Mouse (Mus musculus) cerebellum, adult 2 months (tissue): ENCODE results near the gene Il17f. TPM values are rescaled to one million over a fixed set of nuclear protein-coding genes. Genes with fewer than 3 reads are reported as not detected.

Experiments used
- DNase-seq, 2 experiments: peaks; one replicate each; pipeline ENCODE4 v3.0.0; 2021
- H3K27ac ChIP-seq: fragments of 200-500 bp; 2 replicates; pipeline ENCODE4 v1.5.1; 2012; ENCODE audit warnings: low read length, control low read depth, inconsistent platforms; ENCODE audit not compliant: insufficient read depth
- H3K27me3 ChIP-seq: fragments of 200-500 bp; 2 replicates; pipeline ENCODE4 v1.6.1; 2012; ENCODE audit warnings: inconsistent platforms, mild to moderate bottlenecking, low read length, moderate library complexity; ENCODE audit not compliant: control insufficient read depth, insufficient read depth
- H3K4me1 ChIP-seq: fragments of 200-500 bp; 2 replicates; pipeline ENCODE4 v1.6.1; 2011; ENCODE audit warnings: low read length; ENCODE audit not compliant: control insufficient read depth, insufficient read depth
- H3K4me3 ChIP-seq: fragments of 200-500 bp; replicated peaks from 2 replicates; pipeline ENCODE3; 2011; ENCODE audit warnings: mild to moderate bottlenecking, low read depth, low read length, control low read depth; ENCODE audit not compliant: insufficient read depth
- CTCF ChIP-seq: fragments of 200-500 bp; IDR thresholded peaks from 2 replicates; pipeline ENCODE4 v1.5.1; 2011; ENCODE audit warnings: low read depth, mild to moderate bottlenecking, control low read depth, low read length, moderate library complexity, borderline replicate concordance; ENCODE audit not compliant: insufficient read depth
- POLR2A ChIP-seq: fragments of 200-500 bp; IDR thresholded peaks from 2 replicates; pipeline ENCODE4 v1.6.1; 2011; ENCODE audit warnings: low read length, control low read depth, borderline replicate concordance; ENCODE audit not compliant: insufficient read depth
- WGBS: fragments of 180-500 bp; shearing (Covaris S2); methylation state at CpG from one replicate; pipeline ENCODE4 v1.1.7; 2018; 5-methylcytosine and 5-hydroxymethylcytosine counted together
- polyA plus RNA-seq: library from polyadenylated mRNA; depleted of rRNA; stranded (reverse); fragments of >200 nt; gene quantifications from 2 replicates; pipeline ENCODE4 v1.2.3, GENCODE M21; 2012

Il17f gene
- polyA plus RNA-seq, 1 experiment: not detected

DNA sequence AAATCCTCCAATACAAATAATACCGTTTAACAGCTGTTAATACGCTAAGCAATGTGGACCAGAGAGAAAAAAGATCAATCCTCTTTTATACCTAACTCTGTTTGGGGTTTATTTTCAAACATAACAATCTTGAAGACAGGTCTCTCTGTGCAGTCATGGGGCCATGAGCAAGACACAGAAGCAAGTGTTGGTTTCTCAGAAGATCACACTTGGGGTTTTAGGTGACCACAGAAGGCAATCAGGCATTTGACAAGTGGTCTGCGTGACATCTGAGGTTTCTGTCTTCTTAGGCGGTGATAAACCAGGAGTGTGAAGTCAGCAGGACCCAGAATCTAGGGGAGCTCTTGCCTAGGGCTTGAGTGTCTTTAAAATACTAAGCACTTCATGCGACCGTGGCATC, 23.9 kb downstream of the Il17f start:
- no peak overlapping the region for H3K4me3 ChIP-seq
- TF ChIP-seq POLR2A (no peak), CTCF (no peak)

DNA sequence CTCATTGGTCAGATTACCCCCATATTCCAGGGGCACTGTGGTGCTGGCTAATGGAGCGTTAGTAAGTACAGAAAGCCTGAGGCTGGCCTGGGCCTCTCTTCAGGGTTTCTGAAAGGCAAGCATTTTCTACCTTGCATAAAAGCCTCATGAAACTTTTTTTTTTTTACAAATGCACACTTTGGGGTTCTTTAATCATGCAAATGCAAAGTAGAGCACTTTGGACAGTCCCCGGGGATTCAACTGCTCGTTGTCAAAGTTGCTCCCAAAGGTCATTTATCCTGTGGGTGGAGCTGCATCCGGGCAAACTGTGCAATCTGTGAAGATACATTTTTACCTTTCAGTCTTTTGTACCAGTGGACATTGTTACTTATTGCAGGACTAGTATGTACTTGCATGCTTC, 29.0 kb downstream of the Il17f start:
- Histone ChIP-seq H3K4me3 (no peak overlapping the region), H3K27ac (no peak overlapping the region), H3K4me1 (no peaks in the 10 kb centered on the region), H3K27me3 (no peaks in the 10 kb centered on the region)
- 82% methylated on average over 4 of the region's 4 CpGs for WGBS
- TF ChIP-seq POLR2A (no peak), CTCF (no peak)
- DNase-seq: no peak

More for the DNA sequence above, 23.9 kb downstream of the Il17f start:
- no peak overlapping the region for H3K27ac ChIP-seq
- 88% methylated on average over 6 of the region's 6 CpGs for WGBS
- no peaks in the 10 kb centered on the region for H3K4me1 ChIP-seq
- no peaks in the 10 kb centered on the region for H3K27me3 ChIP-seq
- no peak for DNase-seq

DNA sequence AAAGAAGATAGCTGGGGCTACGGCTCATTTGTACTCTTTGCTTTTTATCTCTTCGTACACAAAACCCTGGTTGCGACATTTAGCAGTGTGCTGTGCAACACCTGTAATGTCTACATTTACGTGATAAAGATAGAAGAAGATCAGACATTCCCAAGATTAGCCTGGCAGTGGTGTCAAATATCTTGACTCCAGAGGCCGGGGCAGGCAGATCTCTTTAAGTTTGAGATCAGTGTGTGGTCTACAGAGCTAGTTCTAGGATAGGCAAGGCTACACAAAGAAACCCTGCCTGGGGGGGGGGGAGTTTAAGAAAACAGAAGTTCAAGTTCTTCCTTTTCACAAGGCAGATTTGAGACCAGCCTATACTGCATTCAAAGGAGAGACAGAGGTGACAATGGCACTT, 30.1 kb downstream of the Il17f start:
- TF ChIP-seq POLR2A (no peak), CTCF (no peak)
- no peaks in the 10 kb centered on the region for H3K4me1 ChIP-seq
- no peak overlapping the region for H3K27ac ChIP-seq
- H3K4me3 ChIP-seq: no peak overlapping the region
- WGBS: 91% methylated on average over 5 of the region's 5 CpGs
- DNase-seq: no peak
- H3K27me3 ChIP-seq: no peaks in the 10 kb centered on the region

GRCm38 (mm10) chr1:20759799-20760198, 30.6 kb downstream of the Il17f start:
- H3K27ac ChIP-seq: no peak overlapping the region
- no peak for TF ChIP-seq CTCF
- TF ChIP-seq POLR2A: no peak
- no peaks in the 10 kb centered on the region for H3K27me3 ChIP-seq
- no peak overlapping the region for H3K4me3 ChIP-seq
- WGBS: 82% methylated on average over 10 of the region's 10 CpGs
- H3K4me1 ChIP-seq: no peaks in the 10 kb centered on the region
- DNase-seq: peak in 1 of 2 experiments; percentile 10

DNA sequence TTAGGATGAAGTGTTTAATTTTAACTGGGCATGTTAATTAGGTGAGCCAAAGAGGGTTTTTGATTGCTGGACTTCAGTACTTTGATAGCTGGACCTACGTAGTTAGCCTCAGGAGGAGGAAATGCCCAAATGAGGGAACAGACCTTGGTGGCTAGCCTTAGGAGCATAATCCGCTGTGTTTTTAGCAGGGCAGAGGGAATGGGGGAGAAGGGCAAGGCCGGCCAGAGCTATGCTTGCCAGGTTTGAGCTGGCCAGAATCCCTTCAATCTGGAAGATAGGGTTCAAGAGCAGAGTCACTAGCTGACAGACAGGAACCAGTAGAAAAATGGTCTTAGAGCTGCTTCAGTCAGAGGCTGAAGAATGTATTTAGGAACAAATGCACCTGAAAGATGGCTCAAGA, 32.8 kb downstream of the Il17f start:
- no peak overlapping the region for H3K27ac ChIP-seq
- 73% methylated on average over 3 of the region's 3 CpGs for WGBS
- no peaks in the 10 kb centered on the region for H3K27me3 ChIP-seq
- DNase-seq: no peak
- TF ChIP-seq POLR2A (no peak), CTCF (no peak)
- H3K4me3 ChIP-seq: no peak overlapping the region
- no peaks in the 10 kb centered on the region for H3K4me1 ChIP-seq

GRCm38 (mm10) chr1:20754439-20754838, 36.0 kb downstream of the Il17f start:
- H3K27ac ChIP-seq: no peak overlapping the region
- TF ChIP-seq CTCF: no peak
- TF ChIP-seq POLR2A: no peak
- 88% methylated on average over 10 of the region's 10 CpGs for WGBS

DNA sequence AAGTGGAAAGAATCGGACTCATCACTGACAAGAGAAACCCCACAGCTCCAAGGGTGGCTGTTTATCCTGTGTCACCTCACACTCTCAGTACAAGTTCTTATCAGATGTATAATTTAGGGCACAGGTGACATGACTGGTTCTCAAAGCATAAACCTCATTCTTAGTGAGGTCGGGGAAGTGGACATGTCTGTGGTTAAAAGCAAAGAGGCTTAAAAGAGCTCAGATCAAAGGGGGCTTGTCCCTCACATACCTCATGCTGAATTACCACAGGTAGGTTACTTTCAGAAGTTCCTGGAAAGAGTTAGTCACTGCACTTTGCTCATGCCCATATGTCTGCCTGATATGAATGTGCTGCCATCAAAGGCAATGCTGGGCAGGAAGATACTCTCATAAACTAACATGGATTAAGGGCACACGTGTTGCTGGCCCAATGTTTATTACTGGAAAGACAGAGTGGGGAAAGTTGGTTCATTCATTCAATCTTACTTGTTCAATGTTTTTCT, 49.9 kb downstream of the Il17f start:
- TF ChIP-seq POLR2A: no peak
- TF ChIP-seq CTCF: no peak
- no peak for DNase-seq
- Histone ChIP-seq H3K4me1 (no peaks in the 10 kb centered on the region), H3K4me3 (no peak overlapping the region), H3K27me3 (no peaks in the 10 kb centered on the region), H3K27ac (no peak overlapping the region)
- WGBS: 83% methylated on average over 3 of the region's 3 CpGs

More at GRCm38 (mm10) chr1:20754439-20754838, 36.0 kb downstream of the Il17f start:
- no peaks in the 10 kb centered on the region for H3K27me3 ChIP-seq
- no peak overlapping the region for H3K4me3 ChIP-seq
- no peaks in the 10 kb centered on the region for H3K4me1 ChIP-seq
- DNase-seq: no peak

DNA sequence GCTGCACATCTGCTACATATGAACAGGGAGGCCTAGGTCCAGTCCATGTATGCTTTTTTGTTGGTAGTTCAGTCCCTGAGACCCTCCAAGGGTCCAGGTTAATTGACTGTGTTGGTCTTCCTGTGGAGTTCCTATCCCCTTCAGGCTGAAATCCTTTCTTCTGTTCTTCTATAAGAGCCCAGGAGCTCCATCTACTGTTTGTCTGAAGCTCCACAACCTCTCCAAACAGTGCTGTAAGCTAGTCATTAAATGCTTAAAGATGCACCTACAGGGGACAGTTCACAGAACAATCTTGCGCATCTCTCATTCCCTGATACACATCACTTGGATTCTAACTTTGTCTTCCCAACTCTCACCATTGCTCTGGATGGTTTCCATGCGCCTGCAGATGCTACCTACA, 51.9 kb downstream of the Il17f start:
- TF ChIP-seq POLR2A: no peak
- no peak for TF ChIP-seq CTCF
- Histone ChIP-seq H3K27ac (no peak overlapping the region), H3K4me3 (no peak overlapping the region), H3K4me1 (no peaks in the 10 kb centered on the region), H3K27me3 (no peaks in the 10 kb centered on the region)
- no peak for DNase-seq
- WGBS: 93% methylated on average over 2 of the region's 2 CpGs
